Mouse (Mus musculus) liver, embryonic 14.5 days (tissue): ENCODE results near the gene Acot6.

Source experiments
- CTCF ChIP-seq: IDR thresholded peaks from 2 replicates; pipeline ENCODE4 v1.5.1; 2016; ENCODE audit warnings: antibody characterized with exemption, low read depth, control low read depth
- EP300 ChIP-seq: IDR thresholded peaks from 2 replicates; pipeline ENCODE4 v1.6.1; 2016; ENCODE audit warnings: antibody characterized with exemption, low read depth

- TF ChIP-seq EP300, result no peak
- no peak for TF ChIP-seq CTCF
Measured at GRCm38 (mm10) chr12:84084581-84084980, 15.9 kb upstream of the Acot6 start.
